Mouse (Mus musculus) MEL (cell line): ENCODE results near the gene Acap1. TPM values are rescaled to one million over a fixed set of nuclear protein-coding genes. Genes with fewer than 3 reads are reported as not detected.
A peak's percentile ranks its signal among the peaks of the same experiment; 100 is the strongest.

Experiments
- DNase-seq: peaks from one replicate; pipeline ENCODE4 v3.0.0; 2011; ENCODE audit warnings: low read depth, low spot score
- H3K27ac ChIP-seq: 2 replicates; pipeline ENCODE4 v1.5.1; 2012; ENCODE audit warnings: low read depth, mild to moderate bottlenecking, control low read depth, low read length, moderate library complexity; ENCODE audit not compliant: control insufficient read depth
- H3K27me3 ChIP-seq, 2 experiments: fragments of 150-350 bp in 1 of 2; sonication (generic) in 1 of 2; 2 replicates each; pipeline ENCODE4 v1.6.1; 2012; ENCODE audit warnings: low read length in 2 of 2, mild to moderate bottlenecking in 2 of 2, improper control_type of control experiment in 1 of 2, moderate library complexity in 1 of 2; ENCODE audit not compliant: insufficient read depth in 2 of 2, control insufficient read depth in 1 of 2
- H3K36me3 ChIP-seq, 2 experiments: 2 replicates each; pipeline ENCODE4 v1.6.1; 2012 to 2014; ENCODE audit warnings: low read length in 2 of 2, improper control_type of control experiment in 1 of 2, inconsistent platforms in 1 of 2, mild to moderate bottlenecking in 1 of 2; ENCODE audit not compliant: insufficient read depth in 2 of 2, control insufficient read depth in 1 of 2
- H3K4me1 ChIP-seq, 2 experiments: fragments of 150-350 bp in 1 of 2; sonication (generic) in 1 of 2; 2 replicates each; pipeline ENCODE4 v1.6.1; 2012; ENCODE audit warnings: low read length in 2 of 2, improper control_type of control experiment in 1 of 2, mild to moderate bottlenecking in 1 of 2; ENCODE audit not compliant: insufficient read depth in 2 of 2, control insufficient read depth in 1 of 2
- H3K4me3 ChIP-seq, 2 experiments: fragments of 150-350 bp in 1 of 2; sonication (generic) in 1 of 2; 2 replicates each; pipeline ENCODE4 v1.5.1; 2012; ENCODE audit warnings: low read depth in 2 of 2, low read length in 2 of 2, mild to moderate bottlenecking in 2 of 2, moderate library complexity in 2 of 2, control low read depth in 1 of 2, improper control_type of control experiment in 1 of 2; ENCODE audit not compliant: control insufficient read depth in 1 of 2, insufficient read depth in 1 of 2
- H3K79me2 ChIP-seq: 2 replicates; pipeline ENCODE4 v1.6.1; 2012; ENCODE audit warnings: mild to moderate bottlenecking, low read length, moderate library complexity; ENCODE audit not compliant: control insufficient read depth, poor library complexity, insufficient read depth
- H3K9ac ChIP-seq: 2 replicates; pipeline ENCODE4 v1.6.1; 2012; ENCODE audit warnings: low read depth, mild to moderate bottlenecking, control low read depth, low read length, moderate library complexity; ENCODE audit not compliant: control insufficient read depth, poor library complexity, severe bottlenecking
- H3K9me3 ChIP-seq: fragments of 150-350 bp; sonication (generic); replicated peaks from 2 replicates; pipeline ENCODE4 v1.6.1; 2012; ENCODE audit warnings: mild to moderate bottlenecking, low read length, improper control_type of control experiment, moderate library complexity; ENCODE audit not compliant: insufficient read depth
- CHD1 ChIP-seq: IDR thresholded peaks from 2 replicates; pipeline ENCODE4 v1.6.1; 2012; ENCODE audit warnings: low read depth, mild to moderate bottlenecking, inconsistent platforms, low read length, improper control_type of control experiment
- CHD2 ChIP-seq: IDR thresholded peaks from 2 replicates; pipeline ENCODE4 v1.6.1; 2011; ENCODE audit warnings: low read length, improper control_type of control experiment
- CTCF ChIP-seq, 3 experiments: IDR thresholded peaks in 2 of 3; conservative IDR thresholded peaks in 1 of 3; 2 replicates each; pipeline ENCODE4 v1.5.1; 2011 to 2012; ENCODE audit warnings: low read length in 3 of 3, low read depth in 2 of 3, mild to moderate bottlenecking in 2 of 3, improper control_type of control experiment in 1 of 3, inconsistent platforms in 1 of 3, mixed read lengths in 1 of 3, moderate library complexity in 1 of 3; ENCODE audit not compliant: control insufficient read depth in 1 of 3, insufficient read depth in 1 of 3, poor library complexity in 1 of 3, severe bottlenecking in 1 of 3
- E2F4 ChIP-seq: IDR thresholded peaks from 2 replicates; pipeline ENCODE4 v1.6.1; 2011; ENCODE audit warnings: low read depth, low read length, improper control_type of control experiment, borderline replicate concordance
- EP300 ChIP-seq, 2 experiments: IDR thresholded peaks; 2 replicates each; pipeline ENCODE4 v1.6.1; 2011; ENCODE audit warnings: improper control_type of control experiment in 2 of 2, low read length in 2 of 2, low read depth in 1 of 2, mild to moderate bottlenecking in 1 of 2
- ETS1 ChIP-seq: IDR thresholded peaks from 2 replicates; pipeline ENCODE4 v1.6.1; 2012; ENCODE audit warnings: low read depth, mild to moderate bottlenecking, inconsistent platforms, low read length, improper control_type of control experiment, moderate library complexity
- GATA1 ChIP-seq: IDR thresholded peaks from 2 replicates; pipeline ENCODE4 v1.6.1; 2011; ENCODE audit warnings: low read depth, low read length, improper control_type of control experiment
- HCFC1 ChIP-seq: IDR thresholded peaks from 2 replicates; pipeline ENCODE4 v1.6.1; 2012; ENCODE audit warnings: low read depth, mild to moderate bottlenecking, inconsistent platforms, low read length, improper control_type of control experiment, moderate library complexity
- JUND ChIP-seq: IDR thresholded peaks from 2 replicates; pipeline ENCODE4 v1.6.1; 2011; ENCODE audit warnings: low read depth, mild to moderate bottlenecking, improper control_type of control experiment, low read length
- KAT2A ChIP-seq: conservative IDR thresholded peaks from 2 replicates; pipeline ENCODE4 v1.6.1; 2012; ENCODE audit warnings: low read depth, low read length, improper control_type of control experiment, inconsistent platforms
- MAFK ChIP-seq: IDR thresholded peaks from 2 replicates; pipeline ENCODE4 v1.6.1; 2011; ENCODE audit warnings: low read depth, mild to moderate bottlenecking, low read length, improper control_type of control experiment, borderline replicate concordance
- MAX ChIP-seq: IDR thresholded peaks from 2 replicates; pipeline ENCODE4 v1.6.1; 2011; ENCODE audit warnings: low read length, improper control_type of control experiment
- MEF2A ChIP-seq: IDR thresholded peaks from 2 replicates; pipeline ENCODE4 v1.6.1; 2014; ENCODE audit warnings: low read depth, mild to moderate bottlenecking, inconsistent platforms, low read length, improper control_type of control experiment; ENCODE audit not compliant: poor library complexity, insufficient replicate concordance, severe bottlenecking; ENCODE audit errors: extremely low read depth
- MXI1 ChIP-seq: IDR thresholded peaks from 2 replicates; pipeline ENCODE4 v1.6.1; 2011; ENCODE audit warnings: mild to moderate bottlenecking, low read depth, low read length, improper control_type of control experiment
- MYB ChIP-seq: IDR thresholded peaks from 2 replicates; pipeline ENCODE4 v1.6.1; 2011; ENCODE audit warnings: mild to moderate bottlenecking, low read depth, low read length, improper control_type of control experiment
- MYC ChIP-seq: IDR thresholded peaks from 2 replicates; pipeline ENCODE4 v1.6.1; 2011; ENCODE audit warnings: low read depth, mild to moderate bottlenecking, low read length, improper control_type of control experiment, moderate library complexity
- NRF1 ChIP-seq: IDR thresholded peaks from 2 replicates; pipeline ENCODE4 v1.6.1; 2014; ENCODE audit warnings: low read depth, mild to moderate bottlenecking, inconsistent platforms, low read length, improper control_type of control experiment, moderate library complexity; ENCODE audit not compliant: poor library complexity, insufficient read depth, severe bottlenecking
- POLR2A ChIP-seq, 2 experiments: IDR thresholded peaks; 2 replicates each; pipeline ENCODE4 v1.6.1; 2011 to 2012; ENCODE audit warnings: low read length in 2 of 2, mild to moderate bottlenecking in 2 of 2, control low read depth in 1 of 2, improper control_type of control experiment in 1 of 2, low read depth in 1 of 2, moderate library complexity in 1 of 2; ENCODE audit not compliant: control insufficient read depth in 1 of 2, insufficient read depth in 1 of 2, poor library complexity in 1 of 2
- POLR2AphosphoS2 ChIP-seq: IDR thresholded peaks from 2 replicates; pipeline ENCODE4 v1.6.1; 2011; ENCODE audit warnings: low read length, improper control_type of control experiment
- RAD21 ChIP-seq: IDR thresholded peaks from 2 replicates; pipeline ENCODE4 v1.6.1; 2011; ENCODE audit warnings: mild to moderate bottlenecking, low read depth, low read length, improper control_type of control experiment
- RCOR1 ChIP-seq: IDR thresholded peaks from 2 replicates; pipeline ENCODE4 v1.6.1; 2012; ENCODE audit warnings: low read depth, mild to moderate bottlenecking, inconsistent platforms, low read length, improper control_type of control experiment
- SIN3A ChIP-seq: IDR thresholded peaks from 2 replicates; pipeline ENCODE4 v1.6.1; 2012; ENCODE audit warnings: low read length, improper control_type of control experiment, inconsistent platforms
- SMC3 ChIP-seq: IDR thresholded peaks from 2 replicates; pipeline ENCODE4 v1.6.1; 2011; ENCODE audit warnings: low read depth, low read length, improper control_type of control experiment
- TAL1 ChIP-seq: IDR thresholded peaks from 2 replicates; pipeline ENCODE4 v1.6.1; 2012; ENCODE audit warnings: mild to moderate bottlenecking, inconsistent platforms, low read length, moderate library complexity, mixed read lengths
- TBP ChIP-seq: IDR thresholded peaks from 2 replicates; pipeline ENCODE4 v1.8.0; 2011; ENCODE audit warnings: low read depth, low read length, improper control_type of control experiment
- TCF12 ChIP-seq: IDR thresholded peaks from 2 replicates; pipeline ENCODE4 v1.6.1; 2014; ENCODE audit warnings: low read depth, mild to moderate bottlenecking, inconsistent platforms, low read length, improper control_type of control experiment, moderate library complexity
- UBTF ChIP-seq: IDR thresholded peaks from 2 replicates; pipeline ENCODE4 v1.6.1; 2012; ENCODE audit warnings: low read depth, mild to moderate bottlenecking, inconsistent platforms, low read length, improper control_type of control experiment, moderate library complexity, borderline replicate concordance; ENCODE audit not compliant: insufficient read depth
- USF2 ChIP-seq, 2 experiments: IDR thresholded peaks; 2 replicates each; pipeline ENCODE4 v1.6.1; 2011 to 2012; ENCODE audit warnings: improper control_type of control experiment in 2 of 2, low read length in 2 of 2, borderline replicate concordance in 1 of 2, inconsistent platforms in 1 of 2, low read depth in 1 of 2, mild to moderate bottlenecking in 1 of 2; ENCODE audit not compliant: insufficient read depth in 1 of 2
- ZC3H11A ChIP-seq: IDR thresholded peaks from 2 replicates; pipeline ENCODE4 v1.6.1; 2012; ENCODE audit warnings: low read depth, mild to moderate bottlenecking, inconsistent platforms, low read length, improper control_type of control experiment
- ZKSCAN1 ChIP-seq: IDR thresholded peaks from 2 replicates; pipeline ENCODE4 v1.6.1; 2012; ENCODE audit warnings: low read depth, mild to moderate bottlenecking, inconsistent platforms, low read length, improper control_type of control experiment, moderate library complexity
- ZMIZ1 ChIP-seq: IDR thresholded peaks from 2 replicates; pipeline ENCODE4 v1.6.1; 2012; ENCODE audit warnings: low read depth, mild to moderate bottlenecking, inconsistent platforms, low read length, improper control_type of control experiment, moderate library complexity
- ZNF384 ChIP-seq: IDR thresholded peaks from 2 replicates; pipeline ENCODE4 v1.6.1; 2012; ENCODE audit warnings: low read depth, mild to moderate bottlenecking, inconsistent platforms, low read length, improper control_type of control experiment
- polyA plus RNA-seq, 2 experiments: library from polyadenylated mRNA; stranded (reverse) in 1 of 2; unstranded in 1 of 2; fragments of >175 nt in 1 of 2; fragments of >200 nt in 1 of 2; gene quantifications; 2 replicates each; pipeline versions ENCODE4 v1.2.1 to v1.2.4; 2012; ENCODE audit warnings: low replicate concordance in 2 of 2, low read depth in 1 of 2; ENCODE audit not compliant: insufficient read length in 2 of 2, insufficient read depth in 1 of 2, missing spikeins in 1 of 2
- total RNA-seq: library from RNA; depleted of rRNA; stranded (reverse); fragments of 300-350 nt; gene quantifications from 2 replicates; pipeline ENCODE4 v1.2.3, GENCODE M21; 2012

The Acap1 gene
- total and polyA plus RNA-seq, 3 experiments: 20.7 to 42.2 TPM; not detected in 1

DNA sequence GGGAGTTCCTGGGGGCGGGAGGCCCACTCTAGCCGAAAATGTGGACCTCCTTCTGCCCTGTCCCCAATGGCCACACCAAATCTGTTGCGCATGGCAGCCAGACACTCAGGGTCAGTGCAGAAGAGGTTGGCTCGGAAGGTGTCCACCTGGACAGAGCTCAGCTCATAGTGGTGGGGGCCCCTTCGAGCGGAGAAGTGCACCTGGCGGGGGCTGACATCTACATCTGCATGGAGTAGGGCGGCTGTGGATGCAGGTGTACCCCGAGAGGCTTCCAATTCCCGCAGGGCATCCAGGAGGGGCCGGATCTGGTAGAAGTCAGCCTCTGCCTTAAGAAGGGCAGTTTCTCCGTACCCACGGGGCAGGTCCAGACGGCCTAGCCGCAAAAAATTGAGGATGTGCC is 15.6 kb downstream of the Acap1 start:
- Histone ChIP-seq H3K9me3 (no peaks in the 10 kb centered on the region), H3K4me1 (peaks cover 14 to 66% of the 10 kb centered on the region in 2 experiments), H3K79me2 (no peaks in the 10 kb centered on the region), H3K4me3 (no peak overlapping the region), H3K36me3 (peaks cover 0 to 39% of the 10 kb centered on the region in 2 experiments; a peak in 2 of 4 replicates), H3K9ac (no peak overlapping the region), H3K27ac (peak overlapping the region; percentile 64), H3K27me3 (no peaks in the 10 kb centered on the region)
- TF ChIP-seq ZC3H11A: no peak
- TF ChIP-seq POLR2A (IDR thresholded peaks at IDR 0.05; ENCODE audit: control insufficient read depth in 1 of 2, insufficient read depth in 1 of 2, low read depth in 1 of 2, low read length in 2 of 2, poor library complexity in 1 of 2): 0 out of 4 replicates have a peak, but pooled peaks of 1 of the 2 experiments have one; percentile 29
- no peak for DNase-seq

DNA sequence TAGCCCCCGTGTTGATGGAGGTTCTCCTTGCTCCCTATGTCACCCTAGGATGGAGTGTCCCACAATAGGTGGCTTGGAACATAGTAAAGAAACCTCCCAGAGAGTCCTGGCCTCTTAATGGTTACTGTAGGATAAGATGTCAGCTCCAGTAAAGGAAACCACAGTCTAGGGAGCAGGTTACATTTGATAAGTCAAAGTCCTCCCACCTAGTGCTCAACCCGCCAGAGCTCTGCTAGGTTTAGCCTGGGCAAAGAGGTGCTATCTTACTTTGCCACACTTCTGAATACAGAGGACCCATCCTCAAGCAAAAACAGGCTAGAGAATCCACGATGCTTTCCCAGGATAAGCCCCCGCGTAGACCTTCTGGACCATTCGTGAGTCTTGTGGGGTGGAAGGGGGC is 16.4 kb downstream of the Acap1 start:
- Histone ChIP-seq H3K36me3 (peaks cover 0 to 36% of the 10 kb centered on the region in 2 experiments; a peak in 2 of 4 replicates), H3K27me3 (no peaks in the 10 kb centered on the region), H3K4me3 (no peak overlapping the region), H3K79me2 (no peaks in the 10 kb centered on the region), H3K4me1 (peaks cover 11 to 62% of the 10 kb centered on the region in 2 experiments), H3K9ac (0 out of 2 replicates have a peak overlapping the region, but pooled peaks have one; percentile 11), H3K9me3 (no peaks in the 10 kb centered on the region), H3K27ac (peak overlapping the region; percentile 64)
- DNase-seq: peak; percentile 83
- TF ChIP-seq ZMIZ1 (no peak), TCF12 (peak; percentile 73), CHD1 (no peak), EP300 (IDR thresholded peaks at IDR 0.05; ENCODE audit: low read depth in 1 of 2, low read length in 2 of 2) (peak; percentile 80 to 89), MYB (no peak), E2F4 (no peak), UBTF (no peak), GATA1 (peak; percentile 86), NRF1 (no peak), TBP (no peak), MEF2A (no peak), ETS1 (peak; percentile 22; the same call in 1 of the 2 replicates), TAL1 (peak; percentile 78), ZKSCAN1 (no peak), ZC3H11A (no peak), CHD2 (no peak), POLR2AphosphoS2 (no peak), MAFK (no peak), ZNF384 (no peak), RAD21 (no peak), MXI1 (0 out of 2 replicates have a peak, but pooled peaks have one; percentile 7), MYC (no peak), SMC3 (peak; percentile 19; the same call in 1 of the 2 replicates), JUND (no peak), MAX (no peak), CTCF (IDR thresholded peaks at IDR 0.05 in 2 of 3, conservative IDR thresholded peaks at IDR 0.05 in 1 of 3; ENCODE audit: control insufficient read depth in 1 of 3, insufficient read depth in 1 of 3, low read depth in 2 of 3, low read length in 3 of 3, poor library complexity in 1 of 3, severe bottlenecking in 1 of 3) (no peak), USF2 (IDR thresholded peaks at IDR 0.05; ENCODE audit: borderline replicate concordance in 1 of 2, insufficient read depth in 1 of 2, low read depth in 1 of 2, low read length in 2 of 2) (no peak), SIN3A (peak; percentile 43; the same call in 1 of the 2 replicates), KAT2A (no peak), RCOR1 (peak; percentile 72), HCFC1 (no peak)
